Comparison of ENCODE assay signal across 10 mouse cellular contexts in the genomic region with DNA sequence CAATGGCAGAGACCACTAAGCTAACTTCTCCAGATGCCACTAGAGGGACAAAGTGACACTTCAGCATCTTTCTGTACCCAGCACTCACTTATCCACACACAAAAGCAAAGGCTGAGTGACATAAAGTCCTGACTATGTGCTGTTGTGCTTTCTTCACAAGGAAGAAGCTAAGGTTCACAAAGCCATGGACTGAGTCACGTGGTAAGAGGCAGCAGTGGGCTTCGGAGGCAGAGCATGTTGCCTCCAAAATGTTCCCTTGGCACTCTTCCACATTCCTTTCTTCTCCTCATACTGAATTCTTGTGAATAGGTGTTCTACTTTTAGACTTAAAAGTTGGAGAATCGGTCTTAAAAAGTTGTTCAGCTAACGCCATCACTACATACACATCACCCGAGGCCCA. TPM values are rescaled to one million over a fixed set of nuclear protein-coding genes. Genes with fewer than 3 reads are reported as not detected.
DNase-seq lines count a peak whose midpoint lies in the region; ATAC-seq lines count a peak whose summit lies in the region.
"Had no signal": no experiment of that assay in that cellular context is flagged by ENCODE, and none has a peak within 500 bp of the region (broad histone marks: within the 10 kb centered on the region; RNA-seq: fewer than 3 reads in every experiment).

No protein-coding gene starts in this region.

- H3K27ac ChIP-seq in kidney, embryonic 15.5 days = no peak overlapping the region
- no peak overlapping the region; the same call in 1 of the 2 replicates for H3K27ac ChIP-seq in embryonic facial prominence, embryonic 10.5 days (replicated peaks)
- H3K27ac ChIP-seq in hindbrain, embryonic 13.5 days = peak overlapping the region; percentile 95
- H3K27ac ChIP-seq in midbrain, embryonic 14.5 days (replicated peaks; ENCODE audit: low read depth, low read length) = peak overlapping the region; percentile 82

- H3K27me3 ChIP-seq in kidney, embryonic 15.5 days = no peaks in the 10 kb centered on the region
- no peaks in the 10 kb centered on the region for H3K27me3 ChIP-seq in embryonic facial prominence, embryonic 10.5 days (replicated peaks; ENCODE audit: low read depth, poor library complexity, severe bottlenecking)
- H3K27me3 ChIP-seq in hindbrain, embryonic 13.5 days = no peaks in the 10 kb centered on the region
- H3K27me3 ChIP-seq in midbrain, embryonic 14.5 days (ENCODE audit: control insufficient read depth, insufficient read depth, low read length) = no peaks in the 10 kb centered on the region

- no peak overlapping the region for H3K4me3 ChIP-seq in kidney, embryonic 15.5 days (replicated peaks)
- peak overlapping the region; percentile 66 for H3K4me3 ChIP-seq in embryonic facial prominence, embryonic 10.5 days
- H3K4me3 ChIP-seq in hindbrain, embryonic 13.5 days = peak overlapping the region; percentile 57
- peak overlapping the region; percentile 45 for H3K4me3 ChIP-seq in midbrain, embryonic 14.5 days (replicated peaks; ENCODE audit: low read depth, low read length)

- peaks cover 36% of the 10 kb centered on the region for H3K4me1 ChIP-seq in kidney, embryonic 15.5 days
- H3K4me1 ChIP-seq in embryonic facial prominence, embryonic 10.5 days = peaks cover 57% of the 10 kb centered on the region
- peaks cover 70% of the 10 kb centered on the region for H3K4me1 ChIP-seq in hindbrain, embryonic 13.5 days (replicated peaks)
- H3K4me1 ChIP-seq in midbrain, embryonic 14.5 days (ENCODE audit: control insufficient read depth, insufficient read depth, low read length) = peaks cover 47% of the 10 kb centered on the region

- 49% methylated on average over 5 of the region's 5 CpGs for WGBS in kidney, embryonic 15.5 days
- 86% methylated on average over 5 of the region's 5 CpGs for WGBS in embryonic facial prominence, embryonic 10.5 days
- 54% methylated on average over 5 of the region's 5 CpGs for WGBS in hindbrain, embryonic 13.5 days
- WGBS in midbrain, embryonic 14.5 days = 74% methylated on average over 5 of the region's 5 CpGs

- ATAC-seq in kidney, embryonic 15.5 days (replicated peaks; ENCODE audit: low FRiP score) = no peak
- ATAC-seq in hindbrain, embryonic 13.5 days (ENCODE audit: low FRiP score) = no peak
- no peak for ATAC-seq in midbrain, embryonic 14.5 days (ENCODE audit: low FRiP score, low TSS enrichment)

- H3K9me3 ChIP-seq in kidney, embryonic 15.5 days (replicated peaks) = no peaks in the 10 kb centered on the region
- no peaks in the 10 kb centered on the region for H3K9me3 ChIP-seq in embryonic facial prominence, embryonic 10.5 days
- no peaks in the 10 kb centered on the region for H3K9me3 ChIP-seq in hindbrain, embryonic 13.5 days
- H3K9me3 ChIP-seq in midbrain, embryonic 14.5 days (ENCODE audit: control insufficient read depth, low read length) = no peaks in the 10 kb centered on the region

- DNase-seq in kidney, adult 11 months = no peak
- no peak for DNase-seq in embryonic facial prominence, embryonic 10.5 days (ENCODE audit: low spot score)
- DNase-seq in midbrain, embryonic 14.5 days = no peak
- no peak for DNase-seq in urinary bladder, postnatal 25 days (ENCODE audit: low spot score)
- DNase-seq in frontal cortex, postnatal 14 days (ENCODE audit: low spot score in 2 of 2) = no peak
- DNase-seq in cerebellum, postnatal 25 days = no peak
- DNase-seq: cerebellum, adult 11 months; gastrocnemius, postnatal 25 days had no signal

- H3K4me2 ChIP-seq in kidney, embryonic 15.5 days = peak overlapping the region; percentile 49
- peak overlapping the region; percentile 72 for H3K4me2 ChIP-seq in hindbrain, embryonic 13.5 days
- peak overlapping the region; percentile 63 for H3K4me2 ChIP-seq in midbrain, embryonic 14.5 days (ENCODE audit: low read length)

- no peak overlapping the region for H3K9ac ChIP-seq in kidney, embryonic 15.5 days
- peak overlapping the region; percentile 87 for H3K9ac ChIP-seq in hindbrain, embryonic 13.5 days
- peak overlapping the region; percentile 67; the same call in 1 of the 2 replicates for H3K9ac ChIP-seq in midbrain, embryonic 14.5 days (replicated peaks; ENCODE audit: low read length)

- H3K36me3 ChIP-seq in kidney, embryonic 15.5 days = no peaks in the 10 kb centered on the region
- 0 out of 2 replicates have a peak, but pooled peaks cover 4% of the 10 kb centered on the region for H3K36me3 ChIP-seq in embryonic facial prominence, embryonic 10.5 days (replicated peaks)
- H3K36me3 ChIP-seq in hindbrain, embryonic 13.5 days = no peaks in the 10 kb centered on the region
- no peaks in the 10 kb centered on the region for H3K36me3 ChIP-seq in midbrain, embryonic 14.5 days (ENCODE audit: control insufficient read depth, insufficient read depth, low read length)

RNA-seq across cellular contexts. Expression of a gene that starts 3.0 kb away (rescaled TPM):
- 51.1 and 56.5 TPM in 2 replicates for polyA plus RNA-seq in kidney, embryonic 15.5 days (2015; fragmentation: Nextera tagmentation; extraction: Ambion mirVana)
- 82.8 and 82.9 TPM in 2 replicates for polyA plus RNA-seq in embryonic facial prominence, embryonic 10.5 days (2016; fragmentation: Nextera tagmentation; extraction: Ambion mirVana)
- 374 and 390 TPM in 2 replicates for polyA plus RNA-seq in hindbrain, embryonic 13.5 days (2015; fragmentation: Nextera tagmentation; extraction: Ambion mirVana)
- polyA plus RNA-seq in midbrain, embryonic 14.5 days (2014; fragmentation: Nextera tagmentation; extraction: Ambion mirVana) = 422 and 423 TPM in 2 replicates

Comparison
In these comparisons a context has a peak if more than half of its experiments do, and no peak if none do; other contexts are left out.
1. H3K27ac ChIP-seq: peak in hindbrain, embryonic 13.5 days (single experiment) and midbrain, embryonic 14.5 days (single experiment); none in kidney, embryonic 15.5 days (single experiment) and embryonic facial prominence, embryonic 10.5 days (single experiment).
2. Peak in every context shown above with its lines, with median percentiles within 50 percentile points of each other: H3K4me2 ChIP-seq.